Mouse (Mus musculus) liver, adult 2 months (tissue): ENCODE data around the gene Tcn2.

ENCODE experiments used
- CTCF ChIP-seq: fragments of 200-500 bp; IDR thresholded peaks from 2 replicates; pipeline ENCODE4 v1.5.1; 2011; ENCODE audit warnings: low read depth, low read length, control low read depth
- POLR2A ChIP-seq: fragments of 200-500 bp; IDR thresholded peaks from 2 replicates; pipeline ENCODE4 v1.6.1; 2011; ENCODE audit warnings: low read length, control low read depth; ENCODE audit not compliant: insufficient read depth; ENCODE audit errors: extremely low read depth

- no peak for TF ChIP-seq CTCF
- no peak for TF ChIP-seq POLR2A
Observed at GRCm38 (mm10) chr11:3973081-3973480, 41.1 kb upstream of the Tcn2 start.
